Mouse (Mus musculus): Measurements from ENCODE around the gene Tnni3.
A peak's percentile ranks its signal among the peaks of the same experiment; 100 is the strongest.
"Not testable (repeated sequence)": the region's sequence is repeated elsewhere in the genome, so short reads cannot be mapped to it uniquely, and the experiment has no call there.

The Tnni3 gene

DNA sequence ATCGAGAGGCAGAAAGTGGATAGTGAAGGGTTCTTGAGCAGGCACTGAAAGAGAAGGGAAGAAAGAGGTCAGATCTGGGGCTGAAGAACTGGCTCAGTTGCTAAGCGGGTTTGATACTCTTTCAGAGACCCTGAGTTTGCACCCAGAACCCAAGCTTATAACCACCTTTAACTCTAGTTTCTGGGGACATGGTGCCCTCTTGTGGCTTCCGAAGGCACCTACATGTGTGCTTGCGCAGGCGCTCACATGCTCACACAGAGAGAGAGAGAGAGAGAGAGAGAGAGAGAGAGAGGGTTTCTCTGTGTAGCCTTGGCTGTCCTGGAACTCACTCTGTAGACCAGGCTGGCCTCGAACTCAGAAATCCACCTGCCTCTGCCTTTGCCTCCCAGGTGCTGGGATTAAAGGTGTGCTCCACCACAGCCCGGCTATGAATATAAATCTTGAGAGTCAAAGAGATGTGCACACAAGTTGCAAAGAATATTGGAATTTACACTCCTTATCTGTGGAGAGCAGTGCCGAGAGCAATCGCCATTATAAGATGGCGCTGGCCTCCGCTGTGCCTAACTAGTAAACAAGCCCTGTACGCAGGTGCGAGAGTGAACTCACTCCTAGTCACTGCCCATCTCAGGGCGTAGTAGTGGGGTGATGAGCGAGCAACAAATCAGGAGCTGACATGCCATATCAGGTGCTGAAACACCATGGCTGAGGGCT, at the start of gene Tnni3:
Gene Tnni3 (minus strand): TSS at position 18 of the 711 bp plus-strand sequence.
- peak; percentile 68 for DNase-seq (ENCODE audit: low read depth, low spot score)

DNA sequence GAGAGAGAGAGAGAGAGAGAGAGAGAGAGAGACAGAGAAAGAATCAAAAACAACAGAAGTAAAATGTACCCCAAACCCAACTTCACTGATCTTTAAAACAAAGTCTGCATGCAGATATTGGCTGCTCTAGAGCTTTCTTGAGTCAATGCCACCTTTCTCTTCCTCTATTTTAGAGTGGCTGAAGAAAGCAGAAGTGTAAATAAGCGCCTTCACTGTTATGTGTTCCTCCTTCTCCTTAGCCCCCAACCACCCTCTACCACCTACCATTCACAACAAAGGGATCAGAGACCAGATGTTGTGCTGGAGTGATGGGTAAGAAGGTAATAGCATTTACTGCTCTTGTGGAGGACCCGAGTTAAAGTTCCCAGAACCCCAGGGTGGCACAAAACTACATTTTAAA, 48.3 kb upstream of the Tnni3 start:
- not testable (repeated sequence) for DNase-seq (ENCODE audit: low read depth, low spot score)

DNA sequence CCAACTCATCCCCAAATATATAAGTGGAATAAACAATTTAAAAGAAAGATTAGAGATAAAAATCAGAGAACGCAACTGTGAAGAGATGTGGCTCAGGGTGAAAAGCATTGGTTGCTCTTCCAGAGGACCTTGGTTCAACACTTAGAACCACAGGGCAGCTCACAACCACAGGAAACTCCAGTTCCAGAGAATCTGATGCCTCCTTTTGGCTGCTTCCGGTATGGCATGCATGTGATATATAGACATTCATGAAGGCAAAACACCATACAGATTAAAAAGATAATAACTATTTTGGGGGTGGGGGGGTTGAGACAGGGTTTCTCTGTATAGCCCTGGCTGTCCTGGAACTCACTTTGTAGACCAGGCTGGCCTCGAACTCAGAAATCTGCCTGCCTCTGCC, 38.6 kb upstream of the Tnni3 start:
- no peak for DNase-seq (ENCODE audit: low read depth, low spot score)

DNA sequence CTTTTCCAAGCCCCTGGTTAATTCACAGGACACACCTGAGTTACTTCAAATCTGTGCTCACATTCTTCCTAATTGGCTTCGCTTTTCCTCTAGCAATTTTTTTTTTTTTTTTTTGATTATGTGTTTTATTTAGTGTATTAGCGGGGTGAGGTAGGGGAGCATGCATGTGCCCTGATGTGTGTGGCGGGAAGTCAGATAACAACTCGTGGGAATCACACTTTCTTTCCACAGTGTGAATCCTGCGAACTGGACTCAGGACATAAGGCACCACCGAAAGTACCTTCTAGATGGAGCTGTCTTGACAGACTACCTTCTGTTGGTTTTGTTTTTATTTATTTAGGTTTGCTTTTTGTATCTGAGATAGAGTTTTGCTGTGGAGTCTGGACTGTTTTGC, 33.1 kb upstream of the Tnni3 start:
- no peak for DNase-seq (ENCODE audit: low read depth, low spot score)

DNA sequence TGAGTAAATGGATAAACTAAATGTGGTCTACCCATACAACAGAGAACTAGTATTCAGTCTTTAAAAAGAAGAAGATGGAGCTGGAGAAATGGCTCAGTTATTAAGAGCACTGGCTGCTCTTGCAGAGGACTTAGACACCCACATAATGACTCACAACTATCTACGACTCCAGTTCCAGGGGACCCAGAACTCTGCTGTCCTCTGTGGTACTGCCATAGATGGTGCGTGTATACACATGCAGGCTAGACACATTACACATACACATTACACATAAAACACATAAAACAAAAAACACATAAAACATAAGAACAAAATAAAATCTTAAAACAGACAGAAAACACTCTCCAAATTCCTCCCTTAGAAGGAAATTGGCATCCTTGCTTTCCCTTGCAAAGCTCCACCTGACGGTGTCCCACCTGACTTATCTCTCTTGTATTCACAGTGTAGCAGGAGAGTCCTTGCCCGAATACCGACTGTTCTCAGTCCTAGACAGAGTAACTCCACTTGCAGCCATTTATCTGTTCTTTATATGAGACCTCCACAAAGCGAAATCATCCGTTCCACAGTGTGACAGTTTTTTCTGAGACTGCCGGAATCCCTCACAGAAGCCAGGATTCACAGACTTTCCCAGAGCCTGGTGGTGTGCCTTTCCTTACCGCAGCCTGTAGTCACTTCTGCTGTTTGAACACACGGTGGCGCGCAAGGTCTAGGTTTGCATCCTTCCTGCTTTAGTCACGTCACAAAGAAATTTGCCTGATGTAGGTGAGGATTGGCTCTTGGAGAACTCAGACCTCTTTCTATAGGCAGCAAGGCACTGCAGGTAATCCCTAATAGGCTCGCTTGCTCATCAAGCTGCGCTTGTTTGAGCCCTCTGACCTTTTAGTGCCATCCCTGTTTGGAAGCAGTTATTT, 32.5 kb upstream of the Tnni3 start:
- DNase-seq (ENCODE audit: low read depth, low spot score) = peak; percentile 90

DNA sequence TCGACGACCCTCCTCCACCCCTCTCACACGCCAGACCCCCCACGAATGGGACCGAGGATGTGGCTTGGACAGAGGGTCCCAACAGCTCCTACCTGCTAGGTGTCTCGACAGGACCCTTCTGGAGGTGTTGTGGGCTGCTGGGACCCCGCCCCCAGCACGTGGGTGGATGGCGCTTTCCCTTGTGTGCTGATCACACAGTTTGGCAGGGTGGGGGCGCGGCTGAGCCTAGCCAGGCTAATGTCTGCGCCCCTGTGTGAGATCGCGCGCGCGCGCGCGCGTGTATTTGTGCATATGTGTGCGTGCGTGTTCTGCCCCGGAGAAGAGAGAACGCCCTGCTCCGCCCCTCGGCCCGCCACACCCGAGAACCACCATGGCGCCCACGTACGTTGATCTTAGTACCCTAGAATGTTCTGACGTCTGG, 23.2 kb upstream of the Tnni3 start, which contains the start of gene Syt5:
Gene Syt5 (minus strand): TSS at position 321 of the 421 bp plus-strand sequence.
- DNase-seq (ENCODE audit: low read depth, low spot score) = peak; percentile 16

DNA sequence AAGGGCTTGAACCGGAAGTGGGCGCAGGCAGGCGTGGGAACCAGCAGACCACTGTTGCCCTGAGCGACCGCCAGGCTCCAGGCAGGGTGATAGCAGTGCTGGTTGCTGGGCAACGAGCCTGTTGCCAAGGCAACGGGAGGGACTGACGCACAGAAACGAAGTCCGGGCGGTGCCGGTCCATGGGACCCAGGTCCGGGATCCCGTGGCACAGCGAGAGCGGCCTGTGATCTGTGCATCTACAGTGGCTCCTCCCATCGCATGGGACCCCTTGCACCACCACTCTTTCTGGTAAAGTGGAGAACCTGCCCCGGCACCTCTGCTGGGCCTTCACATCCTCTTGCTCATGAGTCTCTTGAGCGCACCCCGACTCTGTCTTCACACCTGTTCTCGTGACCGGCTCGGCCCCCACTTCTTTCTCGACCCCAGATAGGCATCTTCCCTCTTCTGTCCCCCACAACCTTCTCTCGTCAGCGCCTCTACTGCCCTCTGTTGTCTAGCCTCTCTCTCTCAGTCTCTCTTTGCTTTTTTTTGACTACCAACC, 22.6 kb upstream of the Tnni3 start:
- peak; percentile 80 for DNase-seq (ENCODE audit: low read depth, low spot score)

DNA sequence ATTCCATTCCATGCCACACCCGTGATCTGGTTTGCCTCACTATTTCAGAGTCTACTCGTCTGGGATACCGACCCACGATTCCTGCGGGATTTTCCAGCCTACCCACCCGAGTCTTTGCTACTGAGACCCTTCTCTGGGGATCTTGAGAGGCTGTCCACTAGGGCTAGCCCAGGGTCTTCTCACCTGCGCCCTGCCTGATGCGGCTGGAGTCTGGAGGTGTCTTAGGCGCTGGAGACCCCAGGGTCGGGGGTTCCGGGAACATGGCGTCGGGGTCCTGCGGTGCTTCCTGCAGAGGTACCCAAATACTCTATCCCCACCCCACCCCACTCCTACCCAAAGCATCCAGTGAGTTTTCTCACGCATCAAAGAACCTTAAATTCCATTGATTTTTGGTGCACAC, 22.0 kb upstream of the Tnni3 start:
- DNase-seq (ENCODE audit: low read depth, low spot score) = no peak

DNA sequence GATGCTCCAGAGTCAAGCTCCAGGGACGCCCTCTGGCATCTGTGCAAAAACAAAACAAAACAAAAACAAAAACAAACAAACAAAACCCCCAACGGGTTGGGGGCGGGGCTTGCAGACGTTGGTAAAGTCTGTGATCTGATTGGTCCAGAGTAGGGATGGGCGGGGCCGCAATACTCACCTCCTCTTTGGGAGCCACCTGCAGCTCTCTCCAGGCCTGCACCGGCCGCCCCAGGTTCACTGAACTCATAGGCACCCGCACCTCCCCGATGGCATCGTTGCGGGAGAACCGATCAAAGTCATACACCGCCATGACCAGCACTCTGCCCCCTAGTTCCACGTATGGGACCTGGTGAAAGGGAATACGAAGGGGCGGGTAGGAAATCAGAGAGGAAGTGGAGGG, 18.0 kb upstream of the Tnni3 start:
- DNase-seq (ENCODE audit: low read depth, low spot score) = no peak

DNA sequence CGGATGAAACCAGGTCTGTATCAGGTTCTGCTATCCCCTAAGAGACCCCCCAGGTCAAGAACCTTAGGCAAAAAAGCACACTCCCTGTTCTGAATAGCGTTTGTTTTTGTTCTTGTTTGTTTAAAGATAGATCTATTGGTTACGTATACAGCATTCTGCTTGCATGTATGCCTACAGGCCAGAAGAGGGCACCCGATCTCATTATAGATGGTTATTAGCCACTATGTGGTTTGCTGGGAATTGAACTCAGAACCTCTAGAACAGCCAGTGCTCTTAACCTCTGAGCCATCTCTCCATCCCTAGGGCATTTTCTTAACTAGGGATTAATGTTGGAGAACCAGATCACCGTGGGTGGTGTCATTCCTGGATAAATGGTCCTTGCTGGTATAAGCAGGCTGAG, 17.3 kb upstream of the Tnni3 start:
- DNase-seq (ENCODE audit: low read depth, low spot score) = no peak

DNA sequence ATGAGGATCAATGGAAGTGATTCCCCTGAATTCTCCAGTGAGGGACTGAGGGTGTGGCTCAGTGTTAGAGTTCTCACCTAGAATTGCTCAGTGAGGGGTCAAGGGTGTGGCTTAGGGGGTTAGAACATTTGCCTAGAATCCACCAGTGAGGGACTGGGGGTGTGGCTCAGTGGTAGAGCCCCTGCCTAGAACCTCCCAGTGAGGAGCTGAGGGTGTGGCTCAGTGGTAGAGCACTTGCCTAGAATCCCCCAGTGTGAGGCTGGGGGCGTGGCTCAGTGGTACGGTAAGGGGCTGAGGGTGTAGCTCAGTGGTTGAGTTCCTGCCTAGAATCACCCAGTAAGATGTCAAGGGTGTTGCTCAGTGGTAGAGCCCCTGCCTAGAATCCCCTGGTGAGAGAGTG, 15.0 kb upstream of the Tnni3 start:
- DNase-seq (ENCODE audit: low read depth, low spot score) = no peak

DNA sequence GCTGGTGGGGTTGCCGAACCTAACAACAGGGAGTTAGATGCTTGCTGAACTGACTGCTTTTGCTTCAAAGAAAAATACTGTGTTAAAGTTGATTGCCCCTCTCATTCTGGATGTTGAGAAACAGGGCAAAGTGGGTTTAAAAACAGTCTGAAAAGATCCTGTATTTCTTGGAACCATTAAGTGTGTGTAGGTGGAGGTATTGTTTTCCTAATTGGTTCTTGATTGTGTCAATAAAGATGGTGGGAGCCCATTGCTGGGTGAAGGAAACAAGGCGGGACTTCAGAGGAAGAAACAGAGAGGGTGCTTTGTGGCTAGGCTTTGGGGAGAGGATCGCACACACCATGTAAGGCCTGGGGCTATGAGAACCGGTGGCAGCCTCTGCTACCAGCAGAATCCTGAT, 13.2 kb upstream of the Tnni3 start:
- no peak for DNase-seq (ENCODE audit: low read depth, low spot score)

DNA sequence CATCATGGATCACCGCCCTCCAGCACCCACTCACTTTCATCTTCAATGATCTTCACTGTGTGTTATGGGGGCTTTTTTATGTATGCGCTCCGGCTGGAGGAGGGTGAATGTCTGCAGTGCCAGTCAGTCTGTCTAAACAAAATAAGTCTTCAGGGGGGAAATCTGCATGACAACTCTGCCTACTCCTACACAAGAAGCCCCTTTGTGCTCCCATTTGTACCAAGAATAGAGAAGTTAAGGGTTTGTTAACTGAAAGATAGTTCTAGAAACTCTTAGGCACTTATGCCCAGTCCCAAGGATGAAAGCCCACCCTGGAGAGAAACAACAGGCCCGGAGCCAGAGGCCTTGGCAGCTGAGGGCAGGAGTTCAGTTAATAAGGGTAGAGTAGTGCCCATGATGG, 12.3 kb upstream of the Tnni3 start:
- no peak for DNase-seq (ENCODE audit: low read depth, low spot score)

DNA sequence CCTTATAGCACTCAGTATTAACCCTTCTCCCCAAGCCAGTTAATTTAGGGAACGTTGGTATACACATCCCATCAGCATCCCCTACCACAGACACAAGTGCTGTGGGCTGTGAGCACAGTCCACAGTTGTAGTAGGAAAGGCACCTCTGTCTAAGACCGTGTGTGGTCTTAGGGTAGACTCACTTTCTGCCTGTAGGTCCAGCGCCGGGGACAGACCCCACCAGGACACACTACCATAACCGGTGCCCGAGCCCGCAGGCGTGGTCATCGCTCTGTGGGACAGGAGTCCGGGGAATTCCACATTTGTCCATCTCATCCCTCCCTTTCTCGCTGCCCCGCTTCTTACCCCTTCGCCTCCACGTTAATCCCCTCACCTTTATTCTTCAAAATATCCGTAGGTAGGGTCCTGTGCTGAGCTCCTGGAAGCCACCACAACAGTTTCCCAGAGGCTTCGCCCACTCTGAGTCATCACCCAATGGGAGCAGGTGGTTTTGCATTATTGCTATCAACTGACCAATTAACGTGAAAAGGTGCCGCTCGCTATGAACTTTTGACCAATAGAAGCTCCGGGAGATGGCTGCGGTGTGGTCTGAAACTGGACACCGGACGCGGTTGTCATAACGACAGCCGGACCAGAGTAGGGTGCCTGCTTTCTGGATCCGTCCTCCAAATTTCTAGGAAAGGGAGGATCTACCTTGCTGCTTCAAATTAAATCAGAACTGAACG, 8.1 kb upstream of the Tnni3 start, which contains the start of gene Dnaaf3:
Gene Dnaaf3 (minus strand): TSS at position 449 of the 725 bp plus-strand sequence.
- peak; percentile 93 for DNase-seq (ENCODE audit: low read depth, low spot score)

DNA sequence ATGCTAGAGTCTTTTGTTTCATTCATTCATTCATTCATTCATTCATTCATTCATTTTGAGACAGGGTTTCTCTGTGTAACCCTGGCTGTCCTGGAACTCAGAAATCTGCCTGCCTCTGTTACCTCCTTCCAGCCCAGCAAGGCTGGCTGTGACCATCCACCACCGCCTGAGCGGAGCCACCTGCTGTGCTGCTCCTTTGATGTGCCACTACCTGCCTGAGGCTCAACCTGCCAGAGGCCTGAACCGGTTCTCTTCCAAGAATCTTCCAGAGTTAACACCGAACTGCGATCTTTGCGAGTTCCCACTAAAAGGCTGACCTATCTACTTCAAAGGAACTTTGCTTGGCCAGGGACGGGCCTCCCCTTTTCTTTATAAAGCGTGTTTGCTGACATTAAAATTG, 6.1 kb upstream of the Tnni3 start:
- not testable (repeated sequence) for DNase-seq (ENCODE audit: low read depth, low spot score)

DNA sequence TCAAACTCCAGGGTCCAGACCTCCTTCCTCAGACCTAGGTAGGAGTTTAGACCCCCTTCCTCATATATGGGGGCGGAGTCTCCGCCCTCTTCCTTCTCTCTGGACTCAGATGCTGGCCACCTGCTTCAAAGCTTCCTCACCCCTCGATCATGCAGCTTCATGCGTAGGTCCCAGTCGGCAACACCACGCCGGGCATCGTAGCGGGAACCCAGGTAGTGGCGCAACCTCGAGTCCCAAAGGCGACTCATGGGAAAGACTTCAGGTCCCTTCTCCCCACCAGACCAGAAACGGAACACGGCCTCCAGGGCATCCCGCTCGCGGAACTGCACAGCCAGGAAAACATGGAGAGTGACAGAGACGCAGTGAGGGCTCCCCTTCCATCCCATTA, 3.3 kb upstream of the Tnni3 start:
- DNase-seq (ENCODE audit: low read depth, low spot score) = no peak

DNA sequence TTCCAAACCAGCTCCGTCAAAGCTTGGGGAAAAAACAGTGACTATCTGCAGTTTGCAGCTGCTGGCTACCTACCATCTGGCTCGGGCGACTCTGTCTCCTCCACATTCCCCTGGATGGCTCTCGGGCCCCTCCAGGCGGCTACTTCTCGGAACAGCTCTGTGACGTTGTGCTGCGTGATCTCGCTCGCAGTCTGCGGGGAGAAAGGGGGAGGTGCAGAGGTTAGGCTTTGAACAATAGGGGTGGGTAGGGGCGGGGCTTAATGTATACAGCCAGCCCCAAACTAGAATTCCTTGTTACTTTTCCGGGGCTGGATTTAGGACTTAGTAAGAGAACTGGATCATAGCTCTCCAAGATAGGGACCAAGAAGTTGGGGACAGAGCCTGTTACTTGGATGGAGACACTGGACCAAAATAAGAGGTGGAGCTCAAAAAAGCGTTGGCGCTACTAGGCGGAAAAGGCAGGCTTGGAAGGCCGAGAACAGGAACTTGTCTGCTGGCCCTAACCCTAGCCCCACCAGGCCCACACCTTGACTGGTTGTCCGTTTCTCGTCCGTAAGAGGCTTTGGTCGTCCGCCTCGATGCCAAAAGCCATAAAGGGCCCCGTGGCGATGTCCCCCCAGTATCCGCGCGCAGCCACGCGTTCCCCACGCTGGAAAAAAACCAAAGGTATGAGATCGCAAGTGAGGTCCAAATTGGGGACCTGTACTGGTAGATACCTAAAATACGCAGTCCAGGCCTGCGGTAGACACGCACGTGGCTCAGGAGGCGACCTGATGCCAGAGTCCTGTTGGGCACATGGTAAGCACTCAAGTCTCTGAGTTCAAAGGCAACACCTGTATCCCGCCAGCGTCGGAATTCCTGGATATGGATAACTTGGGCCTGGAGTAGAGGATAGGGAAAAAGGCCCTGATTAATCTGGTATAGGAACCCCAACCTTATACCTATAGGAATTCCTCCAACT, 2.6 kb upstream of the Tnni3 start:
- DNase-seq (ENCODE audit: low read depth, low spot score) = peak; percentile 93

DNA sequence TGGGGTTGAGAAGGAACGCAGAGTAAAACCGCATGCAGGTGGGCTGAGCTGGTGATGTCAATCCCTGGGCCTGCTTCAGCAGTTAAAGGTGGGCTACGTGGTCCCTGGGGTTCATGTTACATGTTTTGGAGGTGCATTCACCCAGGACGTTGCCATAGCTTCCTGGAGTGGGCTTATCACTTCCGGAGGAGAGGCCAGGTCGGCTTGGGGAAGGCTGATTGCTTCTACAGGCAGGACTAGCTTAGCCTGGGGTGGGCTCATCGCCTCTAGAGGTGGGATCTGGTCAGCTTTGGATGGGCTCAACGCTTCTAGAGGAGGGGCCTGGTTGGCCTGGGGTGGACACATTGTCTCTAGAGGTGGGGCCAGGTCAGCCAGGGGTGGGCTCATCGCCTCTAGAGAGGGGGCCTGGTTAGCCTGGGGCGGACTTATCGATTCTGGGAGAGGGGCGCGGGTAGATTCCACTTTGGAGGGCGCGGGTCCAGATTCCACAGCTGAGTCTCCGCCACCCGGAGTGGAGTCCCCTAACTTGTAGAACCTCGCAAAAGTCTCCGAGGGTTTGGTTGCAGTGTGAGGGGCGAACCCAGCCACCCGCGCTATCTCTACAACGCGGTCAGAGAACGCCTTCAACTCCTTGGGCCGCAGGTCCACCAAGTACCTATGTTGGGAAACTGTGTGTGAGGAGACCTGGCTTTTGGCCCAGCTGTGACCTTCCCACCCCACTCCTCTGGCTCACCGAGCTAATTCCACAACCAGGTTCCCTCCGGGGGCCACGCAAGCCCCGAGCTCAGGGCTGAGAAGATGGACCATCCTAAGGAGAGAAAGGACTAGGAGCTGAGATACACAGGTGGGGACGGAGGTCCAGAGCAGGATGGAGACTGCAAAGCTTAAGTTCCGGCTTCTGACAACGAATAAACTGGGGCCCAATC, 561 bp downstream of the Tnni3 start:
- no peak for DNase-seq (ENCODE audit: low read depth, low spot score)

DNA sequence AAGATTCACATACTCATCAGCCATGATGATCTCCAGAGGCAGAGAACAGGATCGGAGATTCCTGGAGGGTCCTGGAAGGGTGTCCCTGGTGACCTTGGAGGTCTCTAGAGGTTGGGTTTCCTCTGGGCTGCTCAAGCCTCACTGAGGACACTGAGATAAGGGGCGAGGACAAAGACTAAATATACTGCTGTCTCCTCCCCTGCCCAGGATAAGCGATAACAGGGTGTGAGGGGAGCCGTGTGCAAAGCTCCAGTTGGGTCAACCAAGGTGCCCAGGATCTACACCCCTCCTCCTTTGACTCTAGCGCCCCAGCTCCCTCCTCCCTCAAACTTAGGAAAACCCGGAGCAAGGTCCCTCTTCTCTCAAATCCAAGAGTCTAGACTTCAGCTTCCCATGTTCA, 1.7 kb downstream of the Tnni3 start:
- DNase-seq (ENCODE audit: low read depth, low spot score) = no peak

All from forelimb bud, embryonic 11.5 days (tissue).